Mouse (Mus musculus) MN1 (cell line): ENCODE measurements at regions not wholly inside any gene's neighbourhood (a gene's known extent, or its start where the extent isn't known, plus 50 kb on each side); places are given as distances from the start of the nearest gene placed in this dataset.

ENCODE experiments used
- DNase-seq: peaks from one replicate; pipeline ENCODE4 v3.0.0-alpha.2; 2016; ENCODE audit warnings: low spot score

GRCm38 (mm10) chr2:8628007-8628406 is 1118.6 kb upstream of the Celf2 start:
- no peak for DNase-seq

- peak; percentile 9 for DNase-seq
Measured at GRCm38 (mm10) chr2:8628485-8629208, 1119.3 kb upstream of the Celf2 start.

DNA sequence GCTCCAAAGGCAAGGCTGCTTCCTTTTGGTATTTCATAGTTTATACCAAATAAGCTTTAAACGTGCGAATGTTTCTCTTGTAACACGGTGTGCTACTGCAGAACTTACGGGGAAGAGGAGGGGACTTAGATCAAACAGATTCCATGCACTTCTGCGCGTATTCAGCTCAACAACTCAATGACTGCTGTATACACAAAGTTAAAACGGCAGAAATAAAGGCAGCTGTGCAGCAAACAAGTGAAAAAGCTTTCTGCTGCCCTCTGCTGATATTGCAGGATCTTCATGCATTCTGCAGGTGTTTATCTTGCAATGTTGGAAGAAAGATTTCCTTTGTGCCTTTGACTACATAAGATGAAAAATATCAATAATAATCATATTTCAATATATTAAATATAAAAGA is 1128.7 kb upstream of the Celf2 start:
- no peak for DNase-seq

GRCm38 (mm10) chr2:8639282-8639681 is 1129.9 kb upstream of the Celf2 start:
- peak; percentile 5 for DNase-seq

DNA sequence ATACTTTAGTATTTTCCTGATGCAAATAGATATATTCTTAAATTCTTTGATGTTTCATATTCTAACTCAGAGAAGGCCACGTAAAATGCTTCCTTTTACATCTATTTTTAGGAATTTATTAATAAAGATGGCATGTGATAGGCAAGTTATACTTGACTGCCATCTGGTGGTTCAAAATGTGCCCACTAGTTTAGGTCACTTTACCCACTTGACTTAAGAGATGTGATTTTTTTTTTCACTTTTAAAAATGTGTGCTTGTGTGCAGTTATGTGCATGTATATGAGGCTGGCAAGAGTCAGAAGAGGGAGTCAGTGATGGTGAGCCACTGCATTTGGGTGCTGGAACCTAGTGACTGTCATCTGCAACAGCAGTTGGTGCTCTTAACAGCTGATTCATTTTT is 1136.1 kb upstream of the Celf2 start:
- peak; percentile 8 for DNase-seq

DNA sequence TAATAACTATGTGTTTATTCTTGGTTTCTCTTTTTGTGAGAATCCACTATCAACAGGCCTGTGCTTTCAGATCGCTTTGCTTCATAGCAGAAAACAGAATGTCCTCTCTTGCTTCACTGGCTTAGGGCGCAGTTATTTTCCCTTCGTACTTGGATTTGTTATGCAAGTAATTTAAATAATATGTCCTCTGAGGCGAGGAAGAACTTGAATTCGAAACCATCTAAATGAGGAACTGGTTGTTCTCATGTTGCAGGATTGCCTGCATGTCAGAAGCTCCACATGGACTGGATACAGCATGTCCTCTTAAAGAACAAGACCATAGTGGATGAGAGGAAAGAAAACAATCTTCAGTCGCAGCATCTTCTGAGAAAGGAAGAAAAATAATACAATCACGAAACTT is 1151.2 kb upstream of the Celf2 start:
- no peak for DNase-seq

- DNase-seq = peak; percentile 51
Measured at GRCm38 (mm10) chr2:8673751-8674378, 1164.5 kb upstream of the Celf2 start.

GRCm38 (mm10) chr2:8675537-8675936 is 1166.2 kb upstream of the Celf2 start:
- DNase-seq = peak; percentile 55

GRCm38 (mm10) chr2:8676546-8676945 is 1167.2 kb upstream of the Celf2 start:
- peak; percentile 41 for DNase-seq

DNA sequence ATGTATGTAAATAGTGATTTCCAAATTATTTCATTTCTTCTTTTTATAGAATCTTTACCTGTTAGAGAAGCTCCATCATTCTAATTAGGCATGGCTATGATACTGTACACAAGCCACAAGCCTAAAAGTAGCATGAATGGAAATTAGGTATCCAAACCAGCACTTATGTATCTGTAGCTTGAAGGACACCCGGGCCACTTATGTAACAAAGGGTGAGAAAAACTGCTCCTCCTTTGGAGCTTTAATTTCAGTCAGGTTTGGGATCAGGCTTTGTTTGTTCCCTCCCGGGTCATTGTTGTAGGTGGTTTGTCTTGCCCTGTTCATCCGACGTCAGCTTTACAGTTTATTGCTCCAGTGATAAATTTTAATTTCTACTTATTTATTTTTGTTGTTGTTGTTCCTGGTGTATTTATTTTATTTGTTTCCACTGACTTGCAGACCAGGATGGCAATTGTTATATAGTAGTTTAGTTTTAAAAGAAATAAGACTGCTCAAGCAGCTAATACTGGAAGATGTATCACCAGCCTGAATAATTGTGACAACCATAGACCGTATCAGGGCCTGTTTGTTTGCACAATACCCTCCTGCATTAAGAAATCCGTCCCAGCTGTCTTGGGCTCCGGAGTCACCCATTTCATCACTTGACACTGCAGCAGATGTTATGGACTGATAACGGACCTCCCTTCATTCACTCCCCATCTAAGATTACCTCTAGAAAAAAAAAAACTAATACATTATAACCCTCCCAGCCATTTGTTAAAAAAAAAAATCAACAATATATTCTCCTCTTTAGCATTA is 1181.7 kb upstream of the Celf2 start:
- DNase-seq = peak; percentile 57

DNA sequence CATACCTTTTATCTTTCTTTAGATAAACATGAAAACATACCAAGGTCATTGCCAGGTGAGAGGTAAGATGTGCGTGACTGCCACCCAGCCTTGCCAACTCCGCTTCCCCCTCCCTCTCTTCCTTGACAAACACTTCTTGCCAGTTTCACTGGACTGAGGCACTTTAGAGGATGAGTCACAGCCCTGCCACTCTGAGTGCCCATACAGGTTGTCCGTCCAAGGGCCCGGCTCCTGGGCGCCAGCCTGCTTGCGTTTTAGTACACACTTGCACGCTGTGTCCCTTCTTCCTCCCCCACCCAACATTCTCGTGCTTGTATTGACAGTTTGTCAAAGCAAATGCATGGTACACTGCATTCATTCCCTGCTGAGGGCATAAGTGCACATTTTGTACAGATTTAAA is 1151.7 kb upstream of the 4930412O13Rik start:
- peak; percentile 18 for DNase-seq

- peak; percentile 26 for DNase-seq
Measured at GRCm38 (mm10) chr2:8754142-8754541, 1126.9 kb upstream of the 4930412O13Rik start.

- DNase-seq = no peak
Measured at GRCm38 (mm10) chr2:8756546-8756945, 1124.5 kb upstream of the 4930412O13Rik start.

DNA sequence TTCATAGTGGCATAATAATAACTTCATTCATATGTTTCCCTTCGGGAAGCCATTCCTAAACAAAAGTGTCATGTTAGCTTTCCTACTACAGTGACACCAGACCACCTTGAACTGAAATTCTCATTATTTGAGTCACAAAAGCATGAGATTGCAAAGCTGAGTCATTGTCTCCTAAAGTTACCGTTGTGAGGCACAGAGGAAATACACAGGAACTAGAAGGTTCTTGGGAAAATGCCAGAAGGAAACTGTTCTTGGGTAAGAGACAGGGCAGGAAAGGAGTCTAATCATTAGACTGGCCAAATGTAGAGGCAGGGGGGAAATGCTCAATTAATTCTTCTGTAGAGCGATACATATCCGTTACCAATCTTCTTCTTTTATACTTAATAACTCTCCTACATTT is 1110.4 kb upstream of the 4930412O13Rik start:
- DNase-seq = no peak

DNA sequence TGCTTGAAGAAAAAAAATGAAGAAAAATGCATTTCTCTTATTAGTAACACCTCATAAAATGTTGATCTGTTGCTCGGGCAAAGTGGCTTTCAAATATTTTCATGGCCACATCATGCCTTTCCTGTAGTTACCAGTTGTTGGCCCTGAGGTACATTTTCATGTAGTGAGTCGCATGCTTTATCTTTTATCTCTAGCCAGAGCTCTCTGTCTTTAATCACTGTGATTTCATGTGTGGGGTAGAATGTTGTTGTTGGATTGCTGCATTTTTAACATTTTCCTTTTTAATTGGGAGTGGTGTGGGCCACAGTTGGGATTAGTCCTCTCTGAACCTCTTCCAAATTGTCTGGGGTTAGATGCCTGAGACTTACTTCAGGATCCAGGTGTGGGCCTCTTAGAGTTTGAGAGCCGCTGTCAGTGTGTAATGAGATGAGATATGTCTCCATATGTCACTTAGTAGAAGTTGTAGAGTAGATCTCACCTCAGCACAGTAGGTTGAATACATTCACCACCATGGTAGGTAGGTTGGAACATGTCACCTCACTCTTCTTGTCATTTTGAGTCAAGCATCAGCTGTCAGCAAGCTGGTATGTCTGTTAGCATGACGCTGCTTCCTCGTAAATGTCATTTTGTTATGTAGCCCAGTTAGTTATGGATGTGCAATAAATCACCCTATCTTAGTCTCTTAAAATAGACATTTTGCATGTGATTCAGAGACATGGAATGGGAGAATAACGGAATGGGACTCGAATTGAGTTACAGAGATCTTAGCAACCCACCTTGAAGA is 1099.7 kb upstream of the 4930412O13Rik start:
- DNase-seq = no peak

GRCm38 (mm10) chr2:8782225-8782624 is 1098.8 kb upstream of the 4930412O13Rik start:
- no peak for DNase-seq

DNA sequence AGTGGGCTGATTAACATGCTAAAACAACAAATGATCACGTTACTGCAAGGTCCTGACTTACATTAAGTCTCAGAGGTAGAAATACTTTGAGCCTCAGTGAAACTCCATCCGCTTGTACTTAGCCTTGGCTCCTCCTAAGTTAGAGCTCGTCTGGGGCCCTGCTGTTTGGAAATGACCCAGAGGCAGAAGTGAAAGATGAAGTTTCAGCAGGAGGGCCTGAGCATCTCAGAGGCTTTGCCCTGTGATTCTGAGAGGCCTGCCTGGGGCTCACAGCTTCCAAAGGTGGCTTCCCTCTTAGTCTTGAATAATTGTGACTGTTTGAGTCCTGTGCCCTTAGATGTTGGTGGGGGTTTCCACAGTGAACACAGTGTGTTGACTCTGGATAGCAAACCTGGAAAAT is 1079.0 kb upstream of the 4930412O13Rik start:
- DNase-seq = no peak

GRCm38 (mm10) chr2:8809609-8810008 is 1071.4 kb upstream of the 4930412O13Rik start:
- no peak for DNase-seq

DNA sequence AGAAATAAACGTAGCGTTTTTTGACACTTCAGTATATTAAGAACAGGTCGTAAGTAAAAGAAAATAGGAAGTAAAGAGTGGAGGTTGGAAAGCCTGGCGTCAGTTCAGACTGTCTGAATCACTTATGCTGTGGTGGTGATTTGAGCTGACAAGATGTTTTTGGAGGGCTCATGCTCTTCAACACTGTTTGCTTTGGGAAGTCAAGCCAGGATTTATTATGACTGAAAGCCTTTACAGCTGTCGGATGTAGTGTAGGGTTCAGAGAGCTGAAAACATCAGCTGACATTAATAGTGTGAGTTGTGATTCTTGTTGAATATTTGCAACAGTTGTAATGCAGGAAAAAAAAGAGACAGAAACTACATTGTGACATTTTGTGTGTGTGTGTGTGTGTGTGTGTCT is 1062.9 kb upstream of the 4930412O13Rik start:
- DNase-seq = no peak

DNA sequence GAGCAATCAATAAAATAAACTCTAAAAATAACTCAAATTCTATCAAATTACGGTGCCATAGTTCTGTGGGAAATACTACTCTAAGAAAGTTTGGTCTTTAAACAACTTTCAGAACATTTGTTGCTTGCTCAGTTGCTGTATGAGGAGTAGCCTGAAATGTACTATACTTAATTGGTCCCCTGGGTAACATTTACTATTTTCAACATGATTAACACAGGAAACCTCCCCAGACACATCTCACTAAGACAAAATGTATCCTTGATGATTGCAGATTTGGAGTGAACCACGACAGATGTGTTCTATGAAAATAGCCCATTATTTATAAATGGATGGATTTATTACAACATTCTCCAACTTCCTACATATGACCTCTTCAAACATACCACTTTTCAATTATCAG is 1055.6 kb upstream of the 4930412O13Rik start:
- no peak for DNase-seq
